Mouse (Mus musculus) v-Abl transformed pro-B cells (cell line): ENCODE data around the gene Mcfd2.

Source experiments
- in situ Hi-C, 2 experiments: fragments of 400-800 bp; cut with MboI; formaldehyde crosslinking; loops; one replicate each; pipeline ENCODE4 v1.15.1; 2025; ENCODE audit not compliant: unreplicated experiment in 2 of 2

Mcfd2 gene

DNA sequence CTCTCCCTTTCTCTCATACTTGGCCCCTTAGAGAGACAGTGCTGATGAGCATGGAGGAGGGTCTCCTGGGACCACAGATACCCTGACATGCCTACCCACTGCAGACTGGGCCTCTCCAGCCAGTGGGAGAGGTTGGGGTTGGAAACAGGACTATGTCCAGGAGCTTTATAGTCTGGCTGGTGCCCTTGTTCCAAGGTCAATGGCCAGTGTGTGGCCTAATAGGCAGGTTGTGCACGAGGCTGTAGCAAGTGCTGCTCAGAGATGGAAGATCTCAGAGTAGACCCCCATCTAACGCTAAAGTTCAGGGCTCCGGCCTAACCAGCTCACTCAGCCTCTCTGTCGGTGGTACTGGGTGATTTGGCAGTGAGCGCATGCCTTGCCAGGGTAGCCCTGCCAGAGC lies 26.0 kb upstream of the Mcfd2 start:
- in situ Hi-C loops: loop anchor here in 1 of 2 experiments (25.0 kb wide), 1 partner anchor 696 kb away; the partner anchor contains the start of gene Msh6

DNA sequence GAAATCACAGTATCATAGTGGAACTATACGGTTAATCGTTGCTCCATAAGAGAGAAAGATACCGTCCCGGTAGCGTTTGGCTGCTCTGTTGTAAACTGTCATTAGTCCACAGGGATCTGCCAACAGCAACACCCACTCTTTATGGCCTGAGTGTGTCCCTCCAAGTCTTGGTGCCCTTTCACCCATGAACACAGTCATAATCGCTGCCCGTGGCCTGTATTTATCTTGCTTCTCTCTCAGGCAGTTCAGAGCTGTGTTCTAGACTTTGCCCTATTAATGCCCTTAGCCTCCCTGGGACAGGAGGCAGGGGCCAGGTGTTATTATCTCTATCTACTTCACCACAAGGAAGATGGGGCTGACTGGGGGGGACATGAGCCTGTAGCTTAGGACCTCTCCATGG lies 25.3 kb upstream of the Mcfd2 start:
- in situ Hi-C loops: loop anchor here in 1 of 2 experiments (25.0 kb wide), 1 partner anchor 696 kb away; the partner anchor contains the start of gene Msh6

DNA sequence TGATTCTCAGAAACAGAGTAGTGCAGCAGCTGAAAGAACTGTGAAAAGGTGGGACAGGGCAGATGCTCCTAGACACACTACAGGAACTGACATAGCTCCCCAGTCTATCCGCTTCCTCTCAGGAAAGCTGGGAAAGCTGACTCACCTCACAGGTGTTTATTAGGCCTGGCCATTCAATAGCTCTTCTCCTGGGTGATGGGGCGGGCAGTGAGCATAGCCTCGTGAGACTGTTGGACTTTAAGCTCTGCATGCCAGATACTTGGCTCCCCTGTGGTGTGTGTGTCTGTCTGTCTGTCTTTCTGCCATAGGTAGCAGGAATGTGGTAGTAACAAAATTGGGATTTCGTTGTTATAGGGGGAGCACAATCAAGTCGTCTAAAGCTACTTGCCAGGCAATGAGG lies 23.6 kb upstream of the Mcfd2 start:
- in situ Hi-C loops: loop anchor here in 1 of 2 experiments (25.0 kb wide), 1 partner anchor 698 kb away; the partner anchor contains the start of gene Msh6

DNA sequence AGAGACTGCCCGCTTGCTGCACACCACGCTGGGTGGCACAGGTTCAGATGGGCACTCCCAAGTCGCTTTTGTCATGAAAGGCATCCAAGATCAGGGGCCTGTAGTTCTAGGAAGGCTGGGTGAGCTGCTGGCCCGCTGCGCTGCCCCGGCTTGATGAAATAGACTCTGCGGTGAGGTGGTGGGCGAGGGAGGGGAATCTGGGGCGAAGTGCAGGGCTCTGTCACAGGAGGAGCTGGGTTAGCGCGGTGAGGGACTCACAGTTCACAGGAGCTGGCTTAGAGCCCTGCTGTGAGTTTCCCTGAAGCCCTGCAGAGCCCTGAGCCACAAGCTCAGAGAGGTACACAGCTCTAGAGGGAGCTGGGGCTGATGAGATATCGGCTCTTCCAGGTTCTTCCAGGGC lies 22.4 kb upstream of the Mcfd2 start:
- in situ Hi-C loops: loop anchor here in 1 of 2 experiments (25.0 kb wide), 1 partner anchor 699 kb away; the partner anchor contains the start of gene Msh6

DNA sequence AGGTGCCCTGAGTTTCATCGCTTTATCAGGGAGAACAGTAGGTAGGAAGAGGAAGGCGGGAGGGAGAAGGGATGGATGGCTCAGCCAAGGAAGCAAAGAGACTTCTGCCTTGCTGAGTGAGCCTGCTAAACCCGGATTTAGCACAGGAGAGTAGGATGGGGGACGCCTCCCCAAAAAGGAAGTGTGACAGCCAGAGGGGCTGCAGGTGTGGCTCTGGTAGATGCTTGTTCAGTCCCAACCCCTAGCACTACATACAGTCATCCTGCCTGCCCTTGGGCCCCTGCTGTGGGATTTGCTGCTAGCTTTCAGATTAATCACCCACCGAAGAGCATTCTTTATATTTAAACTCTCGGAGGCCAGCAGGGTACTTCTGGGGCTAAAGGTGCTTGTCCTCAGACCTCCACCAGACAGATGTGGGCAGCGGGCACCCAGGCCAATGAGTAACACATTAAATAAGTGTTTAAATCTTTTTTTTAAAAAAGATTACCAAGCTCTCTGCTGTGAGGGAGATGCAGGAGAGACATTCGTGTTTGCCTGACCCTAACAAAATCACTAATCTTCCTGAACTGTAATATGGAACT lies 21.6 kb upstream of the Mcfd2 start:
- in situ Hi-C loops: loop anchor here in 1 of 2 experiments (25.0 kb wide), 1 partner anchor 700 kb away; the partner anchor contains the start of gene Msh6

DNA sequence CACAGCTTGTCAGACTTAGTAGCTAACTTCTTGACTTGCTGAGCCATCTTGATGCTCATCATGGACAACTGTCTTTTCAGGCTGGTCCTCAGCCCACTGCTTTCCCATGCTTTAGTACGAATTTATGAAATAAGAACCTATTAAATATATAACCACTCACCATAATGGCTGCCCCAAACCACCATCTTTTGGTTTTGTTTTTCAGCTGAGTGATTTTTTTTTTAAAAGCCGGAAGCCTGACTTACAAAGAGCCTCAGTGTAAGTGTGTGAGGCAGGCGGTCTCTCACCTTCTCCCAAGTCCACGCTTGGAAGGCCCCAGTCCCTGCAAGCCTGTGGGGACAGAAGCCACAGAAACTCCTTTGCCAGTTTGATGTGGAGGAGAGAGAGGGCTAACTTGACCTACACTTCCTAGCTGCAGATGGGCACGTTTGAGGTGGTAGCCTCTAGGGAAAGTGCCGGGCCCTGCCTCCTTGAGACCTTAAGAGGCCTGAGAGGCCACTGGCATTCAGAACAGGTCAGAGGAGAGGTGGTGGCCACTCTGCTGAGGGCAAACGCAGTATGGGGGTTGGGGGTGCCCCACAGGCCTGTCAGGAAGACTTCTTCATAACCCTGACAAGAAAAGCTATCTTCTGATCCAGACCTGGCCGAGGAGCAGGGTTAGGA lies 20.9 kb upstream of the Mcfd2 start:
- in situ Hi-C loops: loop anchor here in 1 of 2 experiments (25.0 kb wide), 1 partner anchor 701 kb away; the partner anchor contains the start of gene Msh6

DNA sequence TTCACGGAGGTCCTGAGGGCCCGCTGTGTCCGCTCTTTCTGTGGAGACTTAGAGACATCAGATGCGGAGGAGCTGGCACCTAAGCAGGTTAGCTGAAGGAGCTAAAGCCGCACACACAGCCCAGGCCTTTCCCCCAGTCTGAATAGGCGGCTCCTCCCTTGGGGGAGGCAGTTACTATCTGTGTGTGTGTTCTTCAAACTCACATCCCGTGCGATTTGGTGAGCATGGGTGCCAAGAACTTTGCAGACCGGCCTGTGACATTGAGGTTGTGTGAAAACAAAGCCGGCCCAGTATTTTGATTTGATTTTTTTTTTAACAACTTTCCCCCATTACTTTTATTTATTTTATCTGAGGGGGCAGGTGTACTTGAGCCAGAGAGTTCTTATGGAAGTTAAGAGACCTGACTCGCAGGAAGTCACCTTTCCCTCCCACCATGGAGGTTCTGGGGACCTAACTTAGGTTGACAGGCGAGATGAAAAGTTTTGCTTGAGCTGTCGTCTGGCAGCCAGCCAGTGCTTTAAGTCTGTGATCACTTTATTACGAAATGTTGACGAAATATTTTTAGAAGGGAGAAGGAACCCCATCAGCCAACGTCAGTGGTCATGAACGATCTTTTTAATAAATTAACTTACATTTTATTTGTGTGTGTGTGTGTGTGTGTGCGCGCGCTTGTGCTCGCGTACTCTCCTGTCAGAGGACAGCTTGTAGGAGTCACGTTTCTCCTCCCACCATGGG lies 20.2 kb upstream of the Mcfd2 start:
- in situ Hi-C loops: loop anchor here in 1 of 2 experiments (25.0 kb wide), 1 partner anchor 701 kb away; the partner anchor contains the start of gene Msh6

DNA sequence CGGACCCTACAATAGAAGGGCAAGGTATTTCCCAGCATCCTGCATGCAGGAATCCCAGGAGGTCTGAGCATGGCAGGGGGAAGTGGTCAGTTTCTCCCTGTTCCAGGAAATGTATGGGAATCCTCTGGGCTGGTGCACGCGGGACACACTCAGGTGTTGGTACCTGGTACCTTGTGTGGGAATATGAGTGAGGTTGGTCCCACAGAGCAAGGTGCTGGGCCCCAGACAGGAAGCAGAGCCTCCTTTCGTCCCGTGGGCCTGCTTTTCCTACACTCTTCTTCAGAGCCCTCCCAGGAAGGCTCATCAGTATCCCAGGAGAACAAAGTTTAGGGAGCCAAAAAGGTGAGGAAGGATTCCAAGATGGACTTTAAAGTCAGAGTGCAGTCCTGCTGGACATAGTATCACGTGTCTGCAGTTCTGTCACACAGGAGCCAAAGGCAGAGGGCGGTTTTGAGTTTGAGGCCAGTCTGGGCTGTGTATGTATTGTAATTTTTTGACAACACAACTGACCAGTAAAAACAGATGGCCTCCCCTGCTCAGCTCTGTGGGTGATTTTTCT lies 18.8 kb upstream of the Mcfd2 start:
- in situ Hi-C loops: loop anchor here in 1 of 2 experiments (25.0 kb wide), 1 partner anchor 703 kb away; the partner anchor contains the start of gene Msh6

DNA sequence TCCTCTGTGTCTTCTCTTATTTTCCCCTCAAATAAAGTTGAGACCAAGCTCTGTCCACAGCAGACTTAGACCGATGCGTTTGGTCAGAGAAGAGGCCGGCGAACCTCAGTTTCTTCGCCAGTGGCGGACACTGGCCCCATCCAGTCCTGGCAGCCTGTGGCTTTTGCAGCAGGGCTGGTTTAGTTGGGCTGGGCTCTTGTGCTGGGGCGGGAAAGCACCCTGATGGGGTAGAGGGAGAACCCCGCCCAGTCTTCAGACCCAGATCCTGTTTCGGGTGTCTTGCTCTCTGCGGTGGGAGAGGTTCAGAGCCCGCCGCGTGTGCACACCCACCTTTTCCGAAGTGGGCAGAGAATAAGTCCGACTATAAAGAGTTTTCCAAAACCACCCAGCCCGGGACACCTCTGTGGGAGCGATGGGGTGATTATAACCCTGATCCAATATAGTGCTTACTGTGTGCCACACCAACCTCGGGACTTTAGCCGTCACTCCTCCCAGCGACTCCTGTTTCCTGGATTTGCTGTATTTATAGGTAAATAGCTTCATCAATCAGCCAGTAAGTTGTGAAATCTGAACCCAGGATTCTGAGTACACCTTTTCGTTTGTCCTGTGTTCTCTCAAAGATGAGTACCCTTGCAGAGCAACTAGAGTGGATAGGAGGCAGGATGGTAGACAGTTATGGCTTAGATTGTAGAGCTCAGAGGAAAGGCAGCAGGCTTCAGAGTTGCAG lies 18.2 kb upstream of the Mcfd2 start:
- in situ Hi-C loops: loop anchor here in 1 of 2 experiments (25.0 kb wide), 1 partner anchor 703 kb away; the partner anchor contains the start of gene Msh6

DNA sequence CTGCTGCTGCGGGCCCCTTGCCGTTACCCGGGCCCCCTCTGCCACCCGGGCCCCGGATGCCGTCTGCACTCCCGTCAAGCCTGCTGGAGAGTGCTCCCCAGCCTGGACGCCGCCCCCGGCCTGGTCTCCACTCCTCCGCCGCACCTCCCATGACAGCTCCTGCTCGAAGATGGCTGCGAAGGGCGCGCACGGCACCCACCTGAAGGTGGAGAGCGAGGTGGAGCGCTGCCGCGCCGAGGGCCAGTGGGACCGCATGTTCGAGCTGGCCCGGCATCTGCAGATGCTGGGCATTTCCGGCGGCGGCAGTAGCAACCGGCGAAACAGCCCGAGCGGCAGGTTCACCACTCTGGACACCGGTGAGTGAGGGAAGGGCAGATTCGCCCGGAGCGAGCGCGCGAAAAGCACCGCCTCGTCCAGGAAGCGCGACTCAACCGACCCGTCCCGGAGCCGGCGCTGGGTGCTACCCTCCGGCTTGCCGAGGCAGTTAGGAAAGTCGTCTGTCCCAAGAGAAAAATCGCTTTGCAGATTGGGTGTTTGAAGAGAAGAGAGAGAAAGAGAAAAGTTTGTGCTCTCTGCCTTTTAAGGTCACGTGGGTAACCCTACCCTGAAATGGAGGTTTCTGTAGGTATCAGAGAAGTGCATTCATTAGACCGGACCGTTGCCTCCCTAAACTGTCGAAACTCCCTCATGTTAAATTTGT lies 17.5 kb upstream of the Mcfd2 start:
- in situ Hi-C loops: loop anchor here in 1 of 2 experiments (25.0 kb wide), 1 partner anchor 704 kb away; the partner anchor contains the start of gene Msh6

DNA sequence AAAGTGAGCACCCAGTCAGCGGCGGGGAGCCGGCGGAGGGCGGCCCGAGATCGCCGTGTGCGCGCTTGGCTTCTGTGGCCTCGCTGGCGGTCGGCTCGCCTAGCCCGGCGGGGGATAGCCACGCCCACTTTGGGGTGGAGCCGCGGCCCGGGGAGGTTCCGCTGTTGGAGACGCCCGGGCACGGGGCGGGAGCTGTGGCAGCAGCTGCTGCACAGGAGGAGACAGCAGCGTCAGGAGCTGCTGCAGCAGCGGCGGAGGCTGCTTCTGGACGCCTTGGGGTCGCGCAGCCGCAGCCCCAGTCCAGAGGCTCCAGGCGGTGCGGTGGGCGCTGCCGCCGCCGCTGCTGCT lies 16.9 kb upstream of the Mcfd2 start, which contains the start of gene Ttc7:
TSS of gene Ttc7 (plus strand) at position 181 of the 348 bp plus-strand sequence.
- in situ Hi-C loops: loop anchor here in 1 of 2 experiments (25.0 kb wide), 1 partner anchor 705 kb away; the partner anchor contains the start of gene Msh6

DNA sequence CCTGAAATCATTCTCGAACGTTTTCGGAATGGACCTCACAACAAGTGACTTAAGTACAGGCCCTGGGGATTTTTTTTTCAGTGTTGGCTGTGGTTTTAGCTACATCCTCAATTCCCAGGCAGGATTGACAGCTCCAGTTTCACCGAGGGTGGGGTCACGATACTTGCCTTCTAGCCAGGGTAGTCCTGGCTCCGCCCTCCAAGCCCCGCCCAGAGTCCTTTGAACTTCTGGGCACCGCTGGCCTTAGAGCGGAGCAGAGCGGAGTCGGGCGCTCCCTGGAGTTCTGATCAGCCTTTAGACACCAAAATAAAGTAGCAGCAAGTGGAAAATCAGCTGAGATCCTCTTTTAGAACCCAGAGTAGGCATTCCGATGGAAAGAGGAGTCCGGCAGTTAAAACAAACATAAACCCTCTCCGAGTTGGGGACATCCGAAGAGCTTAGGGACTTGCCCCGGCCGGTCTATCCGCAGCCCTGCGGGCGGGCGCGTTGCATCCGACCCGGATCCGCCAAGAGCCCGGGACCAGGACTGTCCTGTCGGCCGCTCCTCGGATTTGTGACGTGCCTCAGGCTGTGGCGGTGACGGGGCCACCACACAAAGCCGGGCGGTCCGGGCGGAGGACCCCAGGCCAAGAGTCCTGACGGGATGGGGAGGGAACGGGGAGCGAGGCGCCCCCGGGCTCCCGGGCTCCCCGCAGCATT lies 16.4 kb upstream of the Mcfd2 start:
- in situ Hi-C loops: loop anchor here in 1 of 2 experiments (25.0 kb wide), 1 partner anchor 705 kb away; the partner anchor contains the start of gene Msh6

DNA sequence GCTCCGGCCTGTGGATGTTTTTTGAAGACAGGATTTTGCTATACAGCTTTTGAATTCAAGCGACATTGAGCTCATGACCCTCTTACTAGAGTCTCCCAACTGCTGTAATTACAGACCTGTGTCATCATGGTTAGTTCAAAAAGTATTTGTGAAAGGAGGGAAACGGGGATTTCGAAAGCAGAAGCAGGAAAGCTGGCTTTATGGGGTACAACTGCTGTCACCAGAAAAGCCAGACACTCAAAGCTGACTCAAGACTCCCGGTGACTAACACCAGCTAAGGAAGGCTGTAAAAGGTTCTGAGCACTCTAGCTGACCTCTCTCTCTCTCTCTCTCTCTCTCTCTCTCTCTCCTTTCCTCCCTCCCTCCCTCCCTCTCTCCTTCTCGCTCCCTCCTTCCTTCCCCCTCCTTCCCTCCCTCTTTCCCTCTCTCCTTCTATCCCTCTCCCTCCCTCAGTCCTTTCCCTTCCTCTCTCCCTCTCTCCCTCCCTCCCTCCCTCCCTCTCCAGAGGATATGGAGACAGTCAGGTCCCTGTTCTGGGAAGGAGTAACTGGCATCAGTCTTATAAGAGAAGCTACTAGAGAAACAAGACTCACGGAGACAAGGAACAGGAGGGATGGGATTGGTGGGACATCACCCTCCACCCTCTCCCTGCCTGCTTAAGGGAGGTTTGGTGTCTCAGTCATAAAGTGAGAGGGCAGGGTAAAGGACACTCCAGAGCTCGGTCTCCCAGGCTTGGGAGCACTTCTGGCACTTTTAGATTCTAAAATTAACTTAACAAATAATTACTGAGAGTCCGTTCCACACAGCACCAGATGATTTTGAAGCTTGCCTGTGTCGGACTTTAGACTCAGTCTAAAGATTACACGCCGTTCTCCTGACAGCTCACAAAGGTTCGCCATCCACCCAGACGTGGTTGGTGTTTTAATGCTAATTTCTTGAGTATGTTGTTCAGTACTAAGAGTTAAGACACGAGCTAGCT lies 9.9 kb upstream of the Mcfd2 start:
- in situ Hi-C loops: loop anchor here in 1 of 2 experiments (25.0 kb wide), 1 partner anchor 712 kb away; the partner anchor contains the start of gene Msh6

DNA sequence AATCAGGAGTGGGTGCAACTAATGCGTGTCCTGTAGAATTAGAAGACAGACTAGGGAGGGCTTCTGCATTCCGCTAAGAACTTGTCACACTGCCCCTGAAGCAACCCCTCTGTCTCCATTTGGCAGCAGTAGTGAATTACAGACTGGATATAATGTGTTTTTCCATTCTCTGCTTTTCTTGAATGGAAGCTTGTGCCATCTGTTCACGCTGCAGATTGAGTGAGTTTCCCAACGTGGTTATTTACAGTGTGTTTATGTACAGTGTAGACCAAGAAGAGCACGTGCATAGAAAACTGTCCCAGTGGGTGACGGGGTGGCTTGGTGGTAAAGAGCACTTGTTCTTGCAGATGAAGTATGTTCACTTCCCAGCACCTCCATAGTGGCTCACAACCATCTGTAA lies 3.7 kb upstream of the Mcfd2 start:
- in situ Hi-C loops: loop anchor here (25.0 kb wide), 3 partner anchors 757 to 1132 kb away; partner anchors contain the start of genes Srbd1 (in 2 of the 2) and Gm10309 (in 1 of the 2)

DNA sequence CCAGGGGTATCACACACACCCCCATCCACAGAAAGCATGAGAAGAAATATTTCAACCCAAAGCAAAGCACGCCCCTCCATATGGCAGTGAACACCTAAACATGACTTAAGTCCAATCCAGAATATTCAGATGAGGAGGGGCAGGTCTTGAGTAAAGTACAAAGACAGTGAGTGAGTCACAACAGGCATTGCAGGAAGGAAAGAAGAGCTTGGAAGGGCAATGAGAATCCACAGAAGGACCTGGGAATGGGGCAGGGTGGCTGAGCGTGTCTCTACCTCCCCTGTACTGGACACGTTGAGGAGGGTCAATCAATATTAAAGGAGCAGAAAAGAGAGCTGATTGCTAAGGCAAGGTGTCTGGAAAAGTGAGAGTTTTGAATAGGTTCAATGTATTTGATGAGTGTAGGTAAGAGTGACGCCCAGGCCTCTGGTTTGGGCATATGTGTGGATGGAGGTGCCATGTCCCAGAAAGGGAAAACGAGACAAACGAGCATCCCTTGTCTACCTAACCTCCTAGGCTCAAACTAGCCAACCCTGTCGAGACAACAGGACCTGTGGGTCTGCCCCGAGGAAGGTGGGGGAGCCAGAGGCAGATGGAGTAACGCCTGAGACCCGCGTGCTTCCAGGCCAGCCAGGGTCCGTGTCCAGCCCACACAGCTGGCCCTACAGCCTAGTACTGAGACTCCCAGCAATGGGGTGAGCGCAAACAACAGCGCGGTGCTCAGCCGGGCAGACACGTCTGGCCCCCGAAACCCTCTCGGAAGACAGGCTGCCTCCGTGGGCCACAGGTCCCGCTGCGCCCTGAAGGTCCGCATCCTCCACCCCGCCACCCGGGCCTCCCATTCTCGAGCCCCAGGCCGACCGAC lies 576 bp downstream of the Mcfd2 start:
- in situ Hi-C loops: loop anchor here (25.0 kb wide), 3 partner anchors 753 to 1128 kb away; partner anchors contain the start of genes Srbd1 (in 2 of the 2) and Gm10309 (in 1 of the 2)
